Mouse (Mus musculus) embryonic fibroblast, embryonic 13.5 days (primary cell): ENCODE measurements around the gene Pdk1.

ENCODE experiments used
- CTCF ChIP-seq: IDR thresholded peaks from 2 replicates; pipeline ENCODE4 v1.5.1; 2011; ENCODE audit warnings: mild to moderate bottlenecking, control low read depth, low read length, moderate library complexity, borderline replicate concordance; ENCODE audit not compliant: insufficient read depth
- POLR2A ChIP-seq: IDR thresholded peaks from 2 replicates; pipeline ENCODE4 v1.6.1; 2011; ENCODE audit warnings: low read depth, mild to moderate bottlenecking, control low read depth, low read length, moderate library complexity

DNA sequence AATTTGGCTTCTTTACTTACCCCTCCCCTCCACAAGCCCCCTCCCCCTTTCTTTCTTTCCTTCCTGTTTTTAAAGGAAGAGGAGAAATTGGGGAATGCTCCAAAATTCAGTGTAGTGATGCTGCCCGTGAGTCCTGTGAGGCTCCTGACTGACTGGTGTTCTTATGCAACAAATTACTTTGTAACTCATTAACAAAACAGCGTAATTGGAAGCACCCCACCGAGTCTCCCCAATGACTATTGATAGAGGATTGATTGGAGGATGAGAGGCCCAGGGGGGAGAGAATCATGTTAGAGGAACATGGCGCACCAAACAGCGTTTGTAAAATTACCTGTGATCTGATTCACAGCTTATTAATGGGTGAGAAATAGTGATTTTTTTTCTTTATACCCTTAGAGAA is 17.9 kb upstream of the Pdk1 start:
- TF ChIP-seq CTCF (no peak), POLR2A (no peak)
